Comparison of ENCODE assay signal across 12 mouse cellular contexts in genomic region chr16:92397745-92398573, GRCm38 (mm10). TPM values are rescaled to one million over a fixed set of nuclear protein-coding genes. Genes with fewer than 3 reads are reported as not detected.
DNase-seq lines count a peak whose midpoint lies in the region; ATAC-seq and TF ChIP-seq lines count a peak whose summit lies in the region.
"Had no signal": no experiment of that assay in that cellular context is flagged by ENCODE, and none has a peak within 500 bp of the region (broad histone marks: within the 10 kb centered on the region; RNA-seq: fewer than 3 reads in every experiment).

No protein-coding gene starts in this region.

- H3K9me3 ChIP-seq in heart, embryonic 11.5 days (replicated peaks; ENCODE audit: control insufficient read depth, low read length), result no peaks in the 10 kb centered on the region
- H3K9me3 ChIP-seq in heart, postnatal 0 days (replicated peaks; ENCODE audit: control insufficient read depth, low read length), result no peaks in the 10 kb centered on the region
- no peaks in the 10 kb centered on the region for H3K9me3 ChIP-seq in liver, postnatal 0 days (ENCODE audit: low read length)
- H3K9me3 ChIP-seq: liver, embryonic 13.5 days had no signal

- intact Hi-C loops in heart, postnatal 14 days (cut with DNase I), result no loop called here
- intact Hi-C loops in left cerebral cortex, postnatal 36 days (cut with DNase I), result no loop called here

- H3K9ac ChIP-seq in heart, embryonic 11.5 days (ENCODE audit: low read depth, low read length), result peak overlapping the region; percentile 83
- peak overlapping the region; percentile 85 for H3K9ac ChIP-seq in heart, postnatal 0 days (replicated peaks; ENCODE audit: low read depth, low read length)
- H3K9ac ChIP-seq in liver, postnatal 0 days (replicated peaks), result no peak overlapping the region
- H3K9ac ChIP-seq: liver, embryonic 13.5 days had no signal

- peak overlapping the region; percentile 72 for H3K4me2 ChIP-seq in heart, embryonic 11.5 days
- H3K4me2 ChIP-seq in heart, postnatal 0 days (ENCODE audit: low read depth, low read length), result peak overlapping the region; percentile 69
- peak overlapping the region; percentile 70 for H3K4me2 ChIP-seq in liver, postnatal 0 days (ENCODE audit: low read depth, low read length)

- H3K36me3 ChIP-seq in heart, embryonic 11.5 days (ENCODE audit: control insufficient read depth, insufficient read depth, low read length), result peaks cover 23% of the 10 kb centered on the region
- peaks cover 43% of the 10 kb centered on the region for H3K36me3 ChIP-seq in heart, postnatal 0 days (replicated peaks; ENCODE audit: control insufficient read depth, insufficient read depth, low read length)
- peaks cover 2% of the 10 kb centered on the region; the same call in 1 of the 2 replicates for H3K36me3 ChIP-seq in liver, postnatal 0 days (replicated peaks; ENCODE audit: insufficient read depth, low read length)

- no peaks in the 10 kb centered on the region for H3K27me3 ChIP-seq in heart, embryonic 11.5 days (ENCODE audit: control insufficient read depth, insufficient read depth, low read length)
- H3K27me3 ChIP-seq in heart, postnatal 0 days (ENCODE audit: control insufficient read depth, insufficient read depth, low read length), result no peaks in the 10 kb centered on the region
- peaks cover 9% of the 10 kb centered on the region; the same call in 1 of the 2 replicates for H3K27me3 ChIP-seq in liver, postnatal 0 days (ENCODE audit: insufficient read depth, low read length)

- no peak for TF ChIP-seq EP300 in heart, postnatal 0 days (IDR thresholded peaks at IDR 0.05; ENCODE audit: low read depth)
- no peak for TF ChIP-seq EP300 in liver, postnatal 0 days (IDR thresholded peaks at IDR 0.05; ENCODE audit: low read depth)

- WGBS in heart, embryonic 11.5 days (ENCODE audit: insufficient replicate concordance), result 38% methylated on average over 10 of the region's 10 CpGs
- WGBS in heart, postnatal 0 days, result 23% methylated on average over 10 of the region's 10 CpGs
- WGBS in liver, postnatal 0 days (ENCODE audit: insufficient replicate concordance), result 54% methylated on average over 10 of the region's 10 CpGs

- no peak for DNase-seq in heart, postnatal 14 days
- peak; percentile 30 for DNase-seq in 3T3-L1 (ENCODE audit: low read depth, low spot score)
- no peak for DNase-seq in heart, postnatal 0 days (ENCODE audit: low spot score)
- DNase-seq in liver, postnatal 0 days, result peak; percentile 61
- no peak for DNase-seq in adipocyte (ENCODE audit: low spot score)
- no peak for DNase-seq in left cerebral cortex, postnatal 36 days (ENCODE audit: low spot score in 2 of 2)
- DNase-seq in cerebellum, adult 11 months, result no peak
- DNase-seq: liver, embryonic 13.5 days had no signal

- ATAC-seq in heart, embryonic 11.5 days (replicated peaks; ENCODE audit: insufficient number of reproducible peaks, low FRiP score, low TSS enrichment), result no peak
- no peak for ATAC-seq in heart, postnatal 0 days (ENCODE audit: insufficient read depth, low read depth)
- peak; percentile 33; the same call in 1 of the 2 replicates for ATAC-seq in liver, postnatal 0 days

- no peak for TF ChIP-seq CTCF in heart, postnatal 0 days (IDR thresholded peaks at IDR 0.05; ENCODE audit: low read depth)
- no peak for TF ChIP-seq CTCF in liver, postnatal 0 days (IDR thresholded peaks at IDR 0.05; ENCODE audit: low read depth)

- peak overlapping the region; percentile 95 for H3K27ac ChIP-seq in heart, embryonic 11.5 days (ENCODE audit: low read depth, low read length)
- peak overlapping the region; percentile 94 for H3K27ac ChIP-seq in heart, postnatal 0 days (ENCODE audit: low read depth)
- peak overlapping the region; percentile 59; the same call in 1 of the 2 replicates for H3K27ac ChIP-seq in liver, postnatal 0 days (ENCODE audit: low read depth)
- H3K27ac ChIP-seq: liver, embryonic 13.5 days had no signal

- peaks cover 47% of the 10 kb centered on the region for H3K4me1 ChIP-seq in heart, embryonic 11.5 days (ENCODE audit: control insufficient read depth, insufficient read depth, low read length)
- peaks cover 40% of the 10 kb centered on the region for H3K4me1 ChIP-seq in heart, postnatal 0 days (ENCODE audit: control insufficient read depth, insufficient read depth)
- H3K4me1 ChIP-seq in liver, postnatal 0 days (ENCODE audit: insufficient read depth), result peaks cover 12% of the 10 kb centered on the region; the same call in 1 of the 2 replicates

- H3K4me3 ChIP-seq in heart, embryonic 11.5 days (ENCODE audit: low read depth, low read length), result peak overlapping the region; percentile 61
- H3K4me3 ChIP-seq in heart, postnatal 0 days (ENCODE audit: low read depth, low read length), result peak overlapping the region; percentile 55
- H3K4me3 ChIP-seq in liver, postnatal 0 days (ENCODE audit: low read depth, low read length), result no peak overlapping the region
- H3K4me3 ChIP-seq: liver, embryonic 13.5 days had no signal

RNA-seq across cellular contexts. Expression of gene Kcne1, which starts 38.7 kb away (rescaled TPM):
- 64.5 TPM in 2 replicates for polyA plus RNA-seq in heart, embryonic 11.5 days (2014; fragmentation: Nextera tagmentation; extraction: Ambion mirVana)
- 100 to 1,000 TPM; 171 to 231 TPM for total RNA-seq in heart, postnatal 14 days (2021)
- 182 and 283 TPM in 2 replicates for total RNA-seq in heart, postnatal 0 days (2014; rRNA removed; ENCODE audit: low replicate concordance)
- polyA plus RNA-seq in heart, postnatal 0 days (2015; fragmentation: Nextera tagmentation; extraction: Ambion mirVana), result 324 and 415 TPM in 2 replicates
- not detected in 2 replicates for polyA plus RNA-seq in liver, postnatal 0 days (2015; fragmentation: Nextera tagmentation; extraction: Ambion mirVana)
- total RNA-seq in left cerebral cortex, postnatal 36 days (2021), result not detected
- total RNA-seq: adrenal gland, adult 18-20 months; granulocyte monocyte progenitor cell, adult 5-6 weeks had no signal
- polyA plus RNA-seq: spleen, adult 2 months had no signal

Comparison
In these comparisons a context has a peak if more than half of its experiments do, and no peak if none do; other contexts are left out.
1. DNase-seq: peak in 3T3-L1 (single experiment) and liver, postnatal 0 days (single experiment); none in heart, postnatal 14 days (0 of 2), heart, postnatal 0 days (single experiment), adipocyte (single experiment), left cerebral cortex, postnatal 36 days (0 of 2) and cerebellum, adult 11 months (single experiment).
2. RNA of gene Kcne1, which starts 38.7 kb away (total RNA-seq): 182 to 283 TPM in heart, postnatal 0 days and 171 to 231 TPM in heart, postnatal 14 days; not detected in left cerebral cortex, postnatal 36 days; every median in the first group is over 100 times any median in the second.
3. Peak in every context shown above with its lines, with median percentiles within 50 percentile points of each other: H3K27ac ChIP-seq and H3K4me2 ChIP-seq.